Mouse (Mus musculus) cerebellum, adult 11 months (tissue): ENCODE results near the gene Ppard.

Experiments
- DNase-seq: peaks from one replicate; pipeline ENCODE4 v3.0.0; 2022

Gene Ppard

DNA sequence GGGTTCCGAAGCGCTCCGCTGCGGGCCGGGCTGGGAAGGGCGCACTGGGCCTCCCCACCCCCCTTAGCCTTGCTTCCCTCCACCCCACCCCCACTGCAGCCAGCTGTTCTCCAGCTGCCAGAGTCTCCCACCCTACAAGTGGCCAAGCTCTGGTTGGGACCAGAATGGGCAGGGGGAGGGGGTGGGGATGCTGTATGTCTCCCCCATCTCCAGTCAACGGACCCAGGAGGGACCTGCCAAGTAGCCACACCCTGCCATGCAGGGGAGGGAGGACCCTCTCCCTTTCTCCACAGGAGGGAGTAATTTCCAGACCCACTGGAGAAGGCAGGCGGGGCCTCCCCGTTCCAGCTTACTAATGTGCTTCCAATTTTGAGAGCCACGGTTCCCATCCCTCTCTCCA is 113.4 kb downstream of the Ppard start:
- no peak for DNase-seq

- no peak for DNase-seq
Measured at GRCm38 (mm10) chr17:28347327-28347726, 114.8 kb downstream of the Ppard start.

DNA sequence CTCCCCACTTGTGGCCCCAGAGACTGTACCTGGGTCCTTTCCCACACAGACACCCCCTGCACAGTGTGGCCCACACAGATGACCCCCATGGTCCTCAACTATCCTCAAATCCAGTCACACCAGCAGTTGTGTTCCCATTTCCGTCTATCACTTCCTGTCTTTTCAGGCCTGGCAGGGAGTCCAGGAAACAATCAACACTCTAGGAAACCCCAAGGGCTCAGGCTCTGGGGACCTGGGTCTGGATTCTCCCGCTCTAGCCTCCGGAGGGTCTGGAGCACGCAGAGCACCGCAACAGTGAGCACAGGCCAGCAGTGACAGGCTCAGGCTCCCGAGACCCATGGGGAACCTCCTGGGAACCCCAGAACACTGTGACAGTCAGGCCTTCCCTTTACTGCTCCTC is 115.7 kb downstream of the Ppard start:
- DNase-seq = no peak

- no peak for DNase-seq
Measured at GRCm38 (mm10) chr17:28349264-28349880, 116.9 kb downstream of the Ppard start.

- no peak for DNase-seq
Measured at GRCm38 (mm10) chr17:28349901-28350465, 117.5 kb downstream of the Ppard start.

- no peak for DNase-seq
Measured at GRCm38 (mm10) chr17:28350466-28351352, 118.2 kb downstream of the Ppard start, which contains the start of gene Tead3. TSS of gene Tead3 (minus strand) at chr17:28350817.
